Mouse (Mus musculus) heart, postnatal 0 days (tissue): ENCODE measurements around the gene Dennd2c.

Experiments used
- CTCF ChIP-seq: IDR thresholded peaks from 2 replicates; pipeline ENCODE4 v1.5.1; 2016; ENCODE audit warnings: antibody characterized with exemption, control low read depth, low read depth
- EP300 ChIP-seq: IDR thresholded peaks from 2 replicates; pipeline ENCODE4 v1.6.1; 2016; ENCODE audit warnings: antibody characterized with exemption, low read depth

- no peak for TF ChIP-seq CTCF
- no peak for TF ChIP-seq EP300
Measured at GRCm38 (mm10) chr3:103127177-103127576, 24.8 kb downstream of the Dennd2c start.
